Mouse (Mus musculus): Measurements from ENCODE around the gene Limd2.

DNA sequence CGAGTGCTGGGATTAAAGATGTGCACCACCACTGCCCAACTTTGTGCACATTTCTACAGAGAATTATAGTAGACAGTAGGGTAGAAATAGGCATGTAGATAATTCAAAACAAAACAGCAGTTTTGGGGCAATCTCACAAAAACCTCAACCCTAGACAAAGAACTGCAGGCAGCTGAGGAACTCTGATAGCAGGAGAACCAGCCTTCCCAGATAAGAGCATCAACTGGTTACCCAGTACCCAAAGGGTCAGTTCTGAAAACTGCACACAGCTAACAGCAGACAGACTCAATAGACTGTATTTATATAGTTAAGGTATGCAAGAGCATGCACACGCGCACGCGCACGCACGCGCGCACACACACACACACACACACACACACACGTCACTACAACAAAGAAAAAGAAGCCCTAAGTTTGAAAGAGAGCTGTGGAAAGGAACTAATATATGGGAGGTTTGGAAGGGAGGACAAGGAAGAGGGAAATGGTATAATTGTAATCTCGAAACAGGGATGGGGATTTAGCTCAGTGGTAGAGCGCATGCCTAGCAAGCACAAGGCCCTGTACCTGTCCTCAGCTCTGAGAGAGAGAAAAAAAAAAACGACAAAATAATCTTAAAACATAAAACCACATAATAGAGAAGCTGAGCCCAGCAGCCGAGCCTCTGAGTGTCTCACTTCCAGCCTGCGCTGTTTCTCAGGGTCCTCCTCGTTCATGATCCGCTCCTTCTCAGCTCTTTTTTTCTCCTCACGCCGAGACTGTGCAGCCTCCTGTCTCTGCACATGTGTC is 40.9 kb upstream of the Limd2 start:
- TF ChIP-seq CTCF (IDR thresholded peaks at IDR 0.05; ENCODE audit: control insufficient read depth, insufficient read depth, insufficient read length) = no peak
- no peak for TF ChIP-seq MYOD1 (IDR thresholded peaks at IDR 0.05; ENCODE audit: control insufficient read depth, insufficient read length, low read depth)
- TF ChIP-seq MAX (IDR thresholded peaks at IDR 0.05) = no peak
- no peak for TF ChIP-seq USF1 (IDR thresholded peaks at IDR 0.05; ENCODE audit: low read depth)
- TF ChIP-seq MYOG (IDR thresholded peaks at IDR 0.05; ENCODE audit: control insufficient read depth, extremely low read depth, insufficient read length) = no peak
